ENCODE assay signal across 12 mouse cellular contexts in the genomic region with DNA sequence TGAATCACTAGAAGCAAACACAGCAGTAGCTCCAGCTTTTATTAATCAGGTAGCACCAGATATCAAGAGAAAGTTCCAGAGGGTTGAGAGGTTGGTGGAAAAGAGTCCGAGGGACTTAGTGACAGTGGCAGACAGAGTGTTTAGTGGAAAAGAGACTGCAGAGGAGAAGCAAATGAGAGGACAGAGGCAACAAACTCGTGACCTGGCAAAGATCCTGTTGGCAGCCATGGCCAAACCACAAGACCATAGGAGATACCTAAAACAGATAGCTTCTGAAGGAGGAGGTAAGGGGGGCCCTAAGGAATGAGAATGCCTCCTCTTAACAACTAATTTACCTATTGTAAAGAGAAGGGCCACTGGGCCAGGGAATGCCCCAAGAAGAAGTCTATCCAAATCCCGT. TPM values are rescaled to one million over a fixed set of nuclear protein-coding genes. Genes with fewer than 3 reads are reported as not detected.
"Had no signal": no experiment of that assay in that cellular context is flagged by ENCODE, and none has a peak within 500 bp of the region (broad histone marks: within the 10 kb centered on the region; RNA-seq: fewer than 3 reads in every experiment).

No protein-coding gene starts in this region.

RNA-seq across cellular contexts. Expression of a gene that starts 59.3 kb away (rescaled TPM):
- total RNA-seq: heart, postnatal 10 days; heart, postnatal 14 days; heart, postnatal 25 days; heart, postnatal 36 days; heart, postnatal 4 days; layer of hippocampus, postnatal 25 days had no signal
- polyA plus RNA-seq: heart, embryonic 11.5 days; heart, embryonic 14.5 days; heart, embryonic 15.5 days; hindbrain, embryonic 11.5 days; intestine, embryonic 16.5 days; kidney, embryonic 14.5 days had no signal
